Mouse (Mus musculus): ENCODE measurements around the gene Hbp1. TPM values are rescaled to one million over a fixed set of nuclear protein-coding genes. Genes with fewer than 3 reads are reported as not detected.

The Hbp1 gene
- polyA plus RNA-seq, 1 experiment: 9.6 TPM

DNA sequence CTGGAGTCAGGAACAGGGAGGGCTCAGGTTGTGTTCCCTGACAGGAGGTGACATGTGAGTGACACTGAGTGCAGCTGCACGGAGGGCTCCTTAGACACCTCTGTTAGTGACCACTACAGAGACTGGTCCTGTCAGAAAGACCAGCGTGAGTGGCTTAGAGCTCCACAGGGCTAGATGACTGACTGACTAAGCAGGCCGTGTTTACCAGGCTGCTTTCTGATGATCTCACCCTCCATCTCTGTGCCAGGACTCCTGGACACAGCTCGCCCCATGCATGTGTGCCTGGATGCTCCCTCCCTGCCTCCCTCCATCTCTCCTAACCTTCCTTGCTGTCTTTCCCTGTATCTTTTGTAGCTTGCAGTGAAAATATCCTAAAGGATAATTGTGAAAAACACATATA, 36.7 kb downstream of the Hbp1 start:
- TF ChIP-seq CTCF (IDR thresholded peaks at IDR 0.05; ENCODE audit: control insufficient read depth, insufficient read depth, insufficient read length) (no peak), CEBPB (IDR thresholded peaks at IDR 0.05; ENCODE audit: low read depth) (no peak), USF1 (IDR thresholded peaks at IDR 0.05; ENCODE audit: low read depth) (no peak), FOSL1 (IDR thresholded peaks at IDR 0.05; ENCODE audit: insufficient read depth, low read length, poor library complexity, severe bottlenecking) (no peak), MYOD1 (IDR thresholded peaks at IDR 0.05; ENCODE audit: control insufficient read depth, insufficient read length, low read depth) (no peak), MYOG (IDR thresholded peaks at IDR 0.05; ENCODE audit: control insufficient read depth, extremely low read depth, insufficient read length) (no peak), MAX (IDR thresholded peaks at IDR 0.05) (no peak)
- Histone ChIP-seq H3K79me3 (ENCODE audit: low read depth) (no peaks in the 10 kb centered on the region), H3ac (ENCODE audit: control insufficient read depth, insufficient read length, low read depth) (no peak overlapping the region), H3K36me3 (ENCODE audit: control insufficient read depth, insufficient read depth) (no peaks in the 10 kb centered on the region), H3K79me2 (ENCODE audit: control insufficient read depth, insufficient read depth) (no peaks in the 10 kb centered on the region), H3K27me3 (ENCODE audit: control insufficient read depth, insufficient read depth, insufficient read length) (no peaks in the 10 kb centered on the region), H3K4me3 (ENCODE audit: insufficient read depth, poor library complexity, severe bottlenecking) (no peak overlapping the region)

DNA sequence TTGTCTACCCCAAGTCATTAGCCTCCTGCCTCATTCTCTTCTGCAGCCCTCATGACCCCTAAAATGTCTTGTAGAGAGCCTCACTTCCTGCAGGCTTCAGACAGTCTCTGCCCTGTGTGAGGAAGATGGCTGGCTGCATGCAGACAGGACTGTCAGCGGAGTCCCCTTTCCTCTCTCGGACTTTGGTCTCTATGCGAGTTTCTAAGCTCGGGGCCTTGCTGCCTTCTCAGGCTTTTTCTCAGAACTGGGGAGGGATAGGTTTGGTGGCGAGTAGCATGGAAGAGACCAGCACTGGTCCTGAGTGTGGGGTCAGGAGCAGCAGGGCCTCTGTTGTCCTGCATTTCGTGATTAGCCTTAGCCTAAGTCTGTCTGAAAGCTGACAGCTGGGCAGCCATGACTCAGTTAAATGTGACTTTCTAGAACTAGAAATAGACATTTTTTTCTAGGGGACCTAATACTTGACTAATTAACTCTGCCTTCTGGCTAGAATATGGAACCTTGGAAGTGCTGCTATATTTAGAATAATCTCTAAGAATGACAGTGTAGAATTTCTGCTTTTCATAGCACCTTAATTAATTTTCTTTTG, 37.3 kb downstream of the Hbp1 start:
- Histone ChIP-seq H3K4me3 (ENCODE audit: insufficient read depth, poor library complexity, severe bottlenecking) (no peak overlapping the region), H3ac (ENCODE audit: control insufficient read depth, insufficient read length, low read depth) (no peak overlapping the region), H3K79me3 (ENCODE audit: low read depth) (no peaks in the 10 kb centered on the region), H3K79me2 (ENCODE audit: control insufficient read depth, insufficient read depth) (no peaks in the 10 kb centered on the region), H3K27me3 (ENCODE audit: control insufficient read depth, insufficient read depth, insufficient read length) (no peaks in the 10 kb centered on the region), H3K36me3 (ENCODE audit: control insufficient read depth, insufficient read depth) (no peaks in the 10 kb centered on the region)
- TF ChIP-seq USF1 (IDR thresholded peaks at IDR 0.05; ENCODE audit: low read depth): no peak
- no peak for TF ChIP-seq MYOD1 (IDR thresholded peaks at IDR 0.05; ENCODE audit: control insufficient read depth, insufficient read length, low read depth)
- TF ChIP-seq CTCF (IDR thresholded peaks at IDR 0.05; ENCODE audit: control insufficient read depth, insufficient read depth, insufficient read length): no peak
- TF ChIP-seq FOSL1 (IDR thresholded peaks at IDR 0.05; ENCODE audit: insufficient read depth, low read length, poor library complexity, severe bottlenecking): no peak
- no peak for TF ChIP-seq MAX (IDR thresholded peaks at IDR 0.05)
- no peak for TF ChIP-seq MYOG (IDR thresholded peaks at IDR 0.05; ENCODE audit: control insufficient read depth, extremely low read depth, insufficient read length)
- TF ChIP-seq CEBPB (IDR thresholded peaks at IDR 0.05; ENCODE audit: low read depth): no peak

DNA sequence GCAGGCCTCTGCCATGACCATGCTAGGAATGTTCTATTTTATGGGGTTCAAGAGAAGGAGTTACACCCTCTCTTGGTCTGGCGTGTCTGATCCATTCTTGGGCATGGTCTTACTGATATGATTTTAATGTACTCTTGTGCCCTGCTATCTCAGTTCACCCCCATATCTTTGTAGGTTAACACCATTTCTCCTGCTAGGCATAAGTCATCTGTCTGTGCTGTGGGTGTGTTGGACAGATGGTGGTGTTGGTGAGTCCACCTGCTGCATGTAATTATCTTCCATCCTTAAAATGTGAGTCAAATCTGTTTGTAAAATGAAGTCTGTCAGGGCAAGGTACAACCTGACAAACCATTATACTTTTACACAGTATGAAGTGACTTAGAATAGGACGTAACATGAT, 42.9 kb downstream of the Hbp1 start:
- Histone ChIP-seq H3K79me2 (ENCODE audit: control insufficient read depth, insufficient read depth) (no peaks in the 10 kb centered on the region), H3K36me3 (ENCODE audit: control insufficient read depth, insufficient read depth) (no peaks in the 10 kb centered on the region), H3K4me3 (ENCODE audit: insufficient read depth, poor library complexity, severe bottlenecking) (no peak overlapping the region), H3K27me3 (ENCODE audit: control insufficient read depth, insufficient read depth, insufficient read length) (no peaks in the 10 kb centered on the region), H3ac (ENCODE audit: control insufficient read depth, insufficient read length, low read depth) (no peak overlapping the region), H3K79me3 (ENCODE audit: low read depth) (no peaks in the 10 kb centered on the region)
- TF ChIP-seq FOSL1 (IDR thresholded peaks at IDR 0.05; ENCODE audit: insufficient read depth, low read length, poor library complexity, severe bottlenecking): no peak
- TF ChIP-seq CTCF (IDR thresholded peaks at IDR 0.05; ENCODE audit: control insufficient read depth, insufficient read depth, insufficient read length): no peak
- TF ChIP-seq MYOG (IDR thresholded peaks at IDR 0.05; ENCODE audit: control insufficient read depth, extremely low read depth, insufficient read length): no peak
- no peak for TF ChIP-seq MAX (IDR thresholded peaks at IDR 0.05)
- no peak for TF ChIP-seq CEBPB (IDR thresholded peaks at IDR 0.05; ENCODE audit: low read depth)
- no peak for TF ChIP-seq USF1 (IDR thresholded peaks at IDR 0.05; ENCODE audit: low read depth)
- no peak for TF ChIP-seq MYOD1 (IDR thresholded peaks at IDR 0.05; ENCODE audit: control insufficient read depth, insufficient read length, low read depth)

DNA sequence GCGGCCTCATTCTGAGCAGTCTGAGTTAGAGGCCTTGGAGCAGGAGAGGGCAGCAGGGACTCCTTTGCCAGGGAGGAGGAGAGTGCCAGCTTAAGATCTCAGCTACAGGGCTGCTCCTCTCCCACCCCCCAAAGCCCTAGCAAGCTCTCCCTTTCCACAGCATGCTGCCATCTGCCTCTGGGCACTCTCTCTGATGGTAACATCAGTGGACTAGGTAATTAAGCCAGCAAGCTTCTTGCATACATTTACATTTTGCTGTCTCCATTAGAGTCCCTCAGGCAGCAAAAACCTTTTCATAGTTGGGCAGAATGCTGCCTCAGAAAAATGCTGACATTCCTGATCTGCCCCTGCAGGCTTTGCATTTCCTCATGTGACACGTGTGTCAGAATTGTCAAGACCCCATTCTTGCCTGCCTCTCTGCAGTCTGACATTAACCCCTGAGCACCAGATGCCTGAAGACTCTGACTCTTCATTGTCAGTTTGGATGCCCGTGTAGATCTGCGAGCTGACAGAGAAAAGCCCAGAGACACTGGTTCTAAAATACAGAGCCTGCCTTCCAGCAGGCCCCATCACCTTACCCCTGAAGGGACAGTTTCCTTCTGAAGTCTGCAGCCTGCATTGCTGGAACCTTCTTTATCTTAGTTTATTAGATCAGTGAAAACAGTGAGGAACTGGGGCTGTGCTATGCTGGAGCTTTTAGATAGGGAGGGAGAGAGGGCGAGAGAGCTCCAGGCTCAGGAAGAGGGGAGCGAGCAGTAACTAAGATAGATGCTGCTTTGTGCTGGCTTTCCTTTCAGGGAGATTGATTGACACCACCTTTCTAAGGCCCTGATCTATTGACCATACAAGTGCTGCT, 44.4 kb downstream of the Hbp1 start:
- Histone ChIP-seq H3K79me3 (ENCODE audit: low read depth) (no peaks in the 10 kb centered on the region), H3K4me3 (ENCODE audit: insufficient read depth, poor library complexity, severe bottlenecking) (no peak overlapping the region), H3ac (ENCODE audit: control insufficient read depth, insufficient read length, low read depth) (no peak overlapping the region), H3K36me3 (ENCODE audit: control insufficient read depth, insufficient read depth) (no peaks in the 10 kb centered on the region), H3K27me3 (ENCODE audit: control insufficient read depth, insufficient read depth, insufficient read length) (no peaks in the 10 kb centered on the region), H3K79me2 (ENCODE audit: control insufficient read depth, insufficient read depth) (no peaks in the 10 kb centered on the region)
- TF ChIP-seq MAX (IDR thresholded peaks at IDR 0.05) (no peak), MYOD1 (IDR thresholded peaks at IDR 0.05; ENCODE audit: control insufficient read depth, insufficient read length, low read depth) (no peak), CEBPB (IDR thresholded peaks at IDR 0.05; ENCODE audit: low read depth) (no peak), FOSL1 (IDR thresholded peaks at IDR 0.05; ENCODE audit: insufficient read depth, low read length, poor library complexity, severe bottlenecking) (no peak), USF1 (IDR thresholded peaks at IDR 0.05; ENCODE audit: low read depth) (no peak), MYOG (IDR thresholded peaks at IDR 0.05; ENCODE audit: control insufficient read depth, extremely low read depth, insufficient read length) (no peak), CTCF (IDR thresholded peaks at IDR 0.05; ENCODE audit: control insufficient read depth, insufficient read depth, insufficient read length) (no peak)

DNA sequence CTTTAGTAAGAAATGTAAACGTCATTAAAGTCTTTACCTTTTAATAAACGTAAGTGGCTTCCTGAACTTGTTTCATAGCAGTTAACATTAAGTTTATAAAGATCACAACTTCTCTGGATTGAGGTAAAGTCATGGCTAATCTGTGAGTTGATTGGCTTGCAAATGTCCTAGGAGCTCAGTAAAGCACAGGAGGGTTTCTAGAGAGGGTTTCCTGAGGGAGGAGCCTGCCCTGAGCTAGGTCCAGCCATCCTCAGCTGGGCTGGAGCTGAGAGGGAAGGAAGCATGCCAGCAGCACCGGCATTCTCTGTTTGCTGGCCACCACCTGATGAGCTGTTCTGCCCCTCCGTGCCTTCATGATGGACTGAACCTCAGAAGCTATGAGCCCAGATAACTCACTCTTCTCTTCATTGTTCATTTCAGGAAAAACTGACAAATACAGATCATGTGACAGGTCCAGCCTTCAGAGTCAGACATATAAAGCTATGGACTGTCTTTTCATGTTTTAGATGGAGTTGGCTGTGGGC, 49.9 kb downstream of the Hbp1 start:
- TF ChIP-seq CTCF (IDR thresholded peaks at IDR 0.05; ENCODE audit: control insufficient read depth, insufficient read depth, insufficient read length) (no peak), FOSL1 (IDR thresholded peaks at IDR 0.05; ENCODE audit: insufficient read depth, low read length, poor library complexity, severe bottlenecking) (no peak), MAX (IDR thresholded peaks at IDR 0.05) (no peak), USF1 (IDR thresholded peaks at IDR 0.05; ENCODE audit: low read depth) (no peak), MYOG (IDR thresholded peaks at IDR 0.05; ENCODE audit: control insufficient read depth, extremely low read depth, insufficient read length) (no peak), MYOD1 (IDR thresholded peaks at IDR 0.05; ENCODE audit: control insufficient read depth, insufficient read length, low read depth) (no peak), CEBPB (IDR thresholded peaks at IDR 0.05; ENCODE audit: low read depth) (no peak)
- Histone ChIP-seq H3K4me3 (ENCODE audit: insufficient read depth, poor library complexity, severe bottlenecking) (no peak overlapping the region), H3K79me2 (ENCODE audit: control insufficient read depth, insufficient read depth) (no peaks in the 10 kb centered on the region)

More for the DNA sequence above, 49.9 kb downstream of the Hbp1 start:
- Histone ChIP-seq H3K27me3 (ENCODE audit: control insufficient read depth, insufficient read depth, insufficient read length) (no peaks in the 10 kb centered on the region), H3K79me3 (ENCODE audit: low read depth) (no peaks in the 10 kb centered on the region), H3ac (ENCODE audit: control insufficient read depth, insufficient read length, low read depth) (no peak overlapping the region), H3K36me3 (ENCODE audit: control insufficient read depth, insufficient read depth) (no peaks in the 10 kb centered on the region)

All from C2C12 (cell line).